Mouse (Mus musculus) liver, embryonic 14.5 days (tissue): ENCODE measurements around the gene Cacna1d.

Experiments used
- CTCF ChIP-seq: IDR thresholded peaks from 2 replicates; pipeline ENCODE4 v1.5.1; 2016; ENCODE audit warnings: antibody characterized with exemption, low read depth, control low read depth
- EP300 ChIP-seq: IDR thresholded peaks from 2 replicates; pipeline ENCODE4 v1.6.1; 2016; ENCODE audit warnings: antibody characterized with exemption, low read depth

DNA sequence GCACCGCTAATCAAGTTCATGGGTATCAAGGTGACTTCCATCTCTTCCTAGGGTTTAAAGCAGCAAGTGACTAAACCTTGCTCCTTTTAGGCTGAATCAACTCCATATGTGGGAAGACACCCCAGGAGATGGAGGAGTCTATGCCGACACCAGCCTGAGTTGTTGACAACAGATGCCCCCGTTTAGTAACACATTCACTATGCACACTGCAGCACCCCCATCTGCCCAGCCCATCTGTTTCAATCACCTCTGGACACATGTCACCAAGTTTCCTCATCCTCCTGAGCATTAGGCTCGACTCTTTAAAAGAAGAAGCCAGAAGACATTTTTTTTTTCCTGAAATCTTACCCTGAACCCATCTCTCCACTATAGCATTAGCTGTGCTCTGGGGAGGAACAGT lies 242.4 kb downstream of the Cacna1d start:
- TF ChIP-seq CTCF: no peak
- TF ChIP-seq EP300: no peak
